Mouse (Mus musculus): ENCODE measurements around the gene Scgb1b2.

Gene Scgb1b2

DNA sequence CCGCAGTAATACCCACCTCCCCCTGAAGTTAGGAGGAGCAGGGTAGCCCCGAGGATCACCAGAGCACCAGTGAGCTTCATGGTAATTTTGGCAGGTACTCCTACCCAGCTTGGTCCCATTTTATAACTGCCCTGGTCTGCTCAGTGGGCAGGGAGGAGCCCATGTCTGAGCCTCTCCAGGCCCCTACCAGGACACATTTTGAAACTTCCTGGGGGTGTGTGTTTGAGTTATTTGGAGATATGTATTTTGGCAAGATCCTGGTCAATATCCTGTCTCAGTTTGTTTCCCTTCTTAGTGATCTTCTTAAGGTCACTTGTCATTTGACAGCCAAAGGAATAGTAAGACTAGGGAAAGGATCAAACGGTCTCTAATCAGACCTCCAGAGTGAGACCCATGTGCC is at the start of gene Scgb1b2:
Gene Scgb1b2, minus strand, starts transcription at position 101 of the 400 bp plus-strand sequence.
- no peak for DNase-seq (ENCODE audit: low read depth, low spot score)

DNA sequence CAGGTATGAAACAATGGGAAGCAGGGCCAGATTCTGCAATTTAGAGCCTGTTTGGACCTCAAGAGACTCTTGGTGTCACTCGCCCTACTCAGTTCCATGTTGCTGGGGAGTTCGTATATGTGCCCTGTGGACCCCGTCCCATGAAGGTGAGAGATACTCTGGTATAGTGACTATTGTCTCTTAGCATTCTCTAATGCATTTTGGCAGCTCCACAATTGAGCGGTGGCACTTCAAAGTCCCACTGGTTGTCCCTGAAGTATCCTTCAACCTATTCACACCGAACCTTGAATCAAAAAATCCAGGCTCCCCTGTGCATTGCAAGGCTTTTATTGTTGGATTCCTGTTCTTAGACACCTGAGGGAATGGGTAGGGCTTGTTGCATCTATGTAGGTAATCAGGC is 1.4 kb downstream of the Scgb1b2 start, which contains the start of gene Scgb2b2:
Gene Scgb2b2, plus strand, starts transcription at position 301 of the 400 bp plus-strand sequence.
- DNase-seq (ENCODE audit: low read depth, low spot score) = no peak
